Mouse (Mus musculus) G1E (cell line): ENCODE measurements around the gene Dhodh. TPM values are rescaled to one million over a fixed set of nuclear protein-coding genes. Genes with fewer than 3 reads are reported as not detected.
A peak's percentile ranks its signal among the peaks of the same experiment; 100 is the strongest.

Experiments
- ATAC-seq: 2 replicates; pipeline ENCODE4 v1.8.0; 2016; ENCODE audit warnings: mild to moderate bottlenecking; ENCODE audit not compliant: insufficient number of reproducible peaks, poor library complexity, low FRiP score, severe bottlenecking; ENCODE audit errors: extremely low read depth
- DNase-seq: peaks from one replicate; pipeline ENCODE4 v3.0.0; 2012; ENCODE audit warnings: low spot score
- H3K27me3 ChIP-seq: 2 replicates; pipeline ENCODE4 v1.6.1; 2012; ENCODE audit warnings: mild to moderate bottlenecking, low read length, inconsistent platforms; ENCODE audit not compliant: insufficient read depth
- H3K36me3 ChIP-seq: replicated peaks from 2 replicates; pipeline ENCODE3; 2012; ENCODE audit warnings: mild to moderate bottlenecking, inconsistent platforms
- H3K4me1 ChIP-seq: 2 replicates; pipeline ENCODE4 v1.6.1; 2012; ENCODE audit warnings: low read depth, low read length, inconsistent platforms, mixed read lengths; ENCODE audit not compliant: insufficient read depth
- H3K4me3 ChIP-seq: 2 replicates; pipeline ENCODE4 v1.5.1; 2012; ENCODE audit warnings: low read depth, mild to moderate bottlenecking, inconsistent platforms, low read length, moderate library complexity, mixed read lengths
- H3K9me3 ChIP-seq: replicated peaks from 2 replicates; pipeline ENCODE4 v1.6.1; 2012; ENCODE audit warnings: inconsistent platforms
- CTCF ChIP-seq: IDR thresholded peaks from 2 replicates; pipeline ENCODE4 v1.5.1; 2012; ENCODE audit warnings: low read depth, low read length, inconsistent platforms, mixed read lengths
- GATA1 ChIP-seq: IDR thresholded peaks from 2 replicates; pipeline ENCODE4 v1.6.1; 2012; ENCODE audit warnings: borderline replicate concordance, low read length, inconsistent platforms, mixed read lengths
- GATA2 ChIP-seq: IDR thresholded peaks from 2 replicates; pipeline ENCODE4 v1.6.1; 2012; ENCODE audit warnings: low read depth, low read length, inconsistent platforms, borderline replicate concordance
- POLR2AphosphoS5 ChIP-seq: IDR thresholded peaks from 2 replicates; pipeline ENCODE4 v1.6.1; 2012; ENCODE audit warnings: low read depth, low read length, inconsistent platforms; ENCODE audit not compliant: insufficient replicate concordance
- TAL1 ChIP-seq: conservative IDR thresholded peaks from 2 replicates; pipeline ENCODE4 v1.6.1; 2012; ENCODE audit warnings: low read depth, low read length, inconsistent platforms, mixed read lengths
- polyA plus RNA-seq: library from polyadenylated mRNA; stranded (reverse); fragments of >175 nt; gene quantifications from 2 replicates; pipeline ENCODE4 v1.2.3, GENCODE M21; 2012
- total RNA-seq, 2 experiments: library from RNA; stranded (forward) in 1 of 2; stranded (reverse) in 1 of 2; fragments of 200-1000 nt in 1 of 2; fragments of >200 nt in 1 of 2; fragmentation: Nextera tagmentation in 1 of 2; gene quantifications; 2 replicates each; pipeline ENCODE4 v1.2.3; 2014 to 2017

Gene Dhodh
- total and polyA plus RNA-seq, 3 experiments = 23.7 to 110 (median 24.6) TPM

- no peak for ATAC-seq
- TF ChIP-seq GATA2 (no peak), GATA1 (no peak), CTCF (no peak), POLR2AphosphoS5 (no peak), TAL1 (no peak)
- peaks cover 50% of the 10 kb centered on the region for H3K4me1 ChIP-seq
- H3K36me3 ChIP-seq = peaks cover 38% of the 10 kb centered on the region
- DNase-seq = no peak
- H3K27me3 ChIP-seq = no peaks in the 10 kb centered on the region
- no peaks in the 10 kb centered on the region for H3K9me3 ChIP-seq
- peak overlapping the region; percentile 75 for H3K4me3 ChIP-seq
Measured at GRCm38 (mm10) chr8:109609153-109609502, 655 bp upstream of the Dhodh start.

DNA sequence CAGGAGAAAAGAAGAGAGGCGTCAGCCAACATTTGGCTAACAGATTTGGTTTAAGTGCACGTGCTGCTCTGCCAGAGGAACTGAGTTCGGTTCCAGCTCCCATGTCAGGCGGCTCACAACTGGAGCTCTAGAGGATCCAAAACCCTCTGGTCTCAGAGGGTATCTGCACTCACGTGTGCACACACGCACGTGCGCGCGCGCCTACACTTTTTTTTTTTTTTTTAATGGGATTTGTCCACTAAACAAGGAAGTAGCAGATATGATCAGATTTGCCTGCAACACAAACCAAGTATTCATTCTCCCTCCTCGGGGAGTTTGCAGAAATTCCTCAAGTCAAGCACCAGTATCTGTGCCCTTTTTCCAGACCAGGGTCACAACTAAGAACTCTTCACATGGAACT, 823 bp downstream of the Dhodh start:
- Histone ChIP-seq H3K4me3 (peak overlapping the region; percentile 75), H3K27me3 (no peaks in the 10 kb centered on the region), H3K36me3 (peaks cover 49% of the 10 kb centered on the region), H3K4me1 (peaks cover 39% of the 10 kb centered on the region), H3K9me3 (no peaks in the 10 kb centered on the region)
- ATAC-seq (no peak), DNase-seq (no peak)
- no peak for TF ChIP-seq GATA2
- TF ChIP-seq TAL1 = no peak
- TF ChIP-seq GATA1 = no peak
- TF ChIP-seq POLR2AphosphoS5 = no peak
- no peak for TF ChIP-seq CTCF

DNA sequence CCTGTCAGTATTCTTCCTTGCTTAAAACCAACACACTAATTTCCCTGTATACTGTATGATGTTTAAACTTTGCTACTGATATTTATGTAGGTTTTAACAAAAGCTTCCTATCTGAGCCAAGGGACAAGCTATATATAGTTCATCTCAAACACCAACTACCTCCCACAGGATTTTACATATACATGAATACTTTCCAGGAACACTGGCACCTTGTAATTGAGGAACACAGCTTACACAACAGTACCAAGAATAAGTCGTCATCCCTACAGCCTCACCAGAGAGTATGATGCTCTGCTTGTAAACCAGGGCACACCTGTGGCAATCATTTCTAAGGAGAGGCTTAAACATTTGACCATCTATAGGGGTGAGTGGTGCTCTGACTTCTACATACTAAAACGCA, 1.7 kb downstream of the Dhodh start:
- peaks cover 39% of the 10 kb centered on the region for H3K4me1 ChIP-seq
- ATAC-seq = no peak

DNA sequence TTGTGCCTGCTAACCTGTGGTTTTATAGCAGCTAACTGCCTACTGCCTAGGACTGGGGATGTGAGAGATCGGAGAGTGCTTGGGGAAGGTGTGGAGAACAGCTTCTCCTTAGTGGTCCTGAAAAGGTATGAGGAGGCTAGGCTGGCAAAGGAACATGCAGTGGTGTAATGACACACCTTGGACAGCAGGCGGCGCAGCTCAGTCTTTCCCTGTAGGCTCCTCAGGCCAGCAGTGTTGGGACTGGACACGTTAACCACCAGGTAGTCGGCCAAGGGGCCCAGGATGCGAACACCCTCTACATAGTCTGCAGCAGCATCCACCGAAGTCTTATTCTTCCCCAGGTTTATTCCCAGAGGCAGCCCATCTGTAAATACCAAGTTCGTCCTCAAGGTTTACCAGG, 12.6 kb downstream of the Dhodh start:
- ATAC-seq = peak; percentile 55; the same call in 1 of the 2 replicates
- H3K9me3 ChIP-seq = no peaks in the 10 kb centered on the region
- TF ChIP-seq CTCF (peak; percentile 100), GATA1 (no peak), TAL1 (no peak), POLR2AphosphoS5 (no peak), GATA2 (no peak)
- peak; percentile 34 for DNase-seq
- H3K4me1 ChIP-seq = peaks cover 11% of the 10 kb centered on the region
- H3K27me3 ChIP-seq = no peaks in the 10 kb centered on the region
- H3K36me3 ChIP-seq = peaks cover 87% of the 10 kb centered on the region
- H3K4me3 ChIP-seq = no peak overlapping the region

More for the DNA sequence above, 1.7 kb downstream of the Dhodh start:
- Histone ChIP-seq H3K27me3 (no peaks in the 10 kb centered on the region), H3K4me3 (no peak overlapping the region), H3K9me3 (no peaks in the 10 kb centered on the region), H3K36me3 (peaks cover 58% of the 10 kb centered on the region)
- no peak for DNase-seq
- TF ChIP-seq GATA1 (no peak), CTCF (no peak), TAL1 (no peak)

DNA sequence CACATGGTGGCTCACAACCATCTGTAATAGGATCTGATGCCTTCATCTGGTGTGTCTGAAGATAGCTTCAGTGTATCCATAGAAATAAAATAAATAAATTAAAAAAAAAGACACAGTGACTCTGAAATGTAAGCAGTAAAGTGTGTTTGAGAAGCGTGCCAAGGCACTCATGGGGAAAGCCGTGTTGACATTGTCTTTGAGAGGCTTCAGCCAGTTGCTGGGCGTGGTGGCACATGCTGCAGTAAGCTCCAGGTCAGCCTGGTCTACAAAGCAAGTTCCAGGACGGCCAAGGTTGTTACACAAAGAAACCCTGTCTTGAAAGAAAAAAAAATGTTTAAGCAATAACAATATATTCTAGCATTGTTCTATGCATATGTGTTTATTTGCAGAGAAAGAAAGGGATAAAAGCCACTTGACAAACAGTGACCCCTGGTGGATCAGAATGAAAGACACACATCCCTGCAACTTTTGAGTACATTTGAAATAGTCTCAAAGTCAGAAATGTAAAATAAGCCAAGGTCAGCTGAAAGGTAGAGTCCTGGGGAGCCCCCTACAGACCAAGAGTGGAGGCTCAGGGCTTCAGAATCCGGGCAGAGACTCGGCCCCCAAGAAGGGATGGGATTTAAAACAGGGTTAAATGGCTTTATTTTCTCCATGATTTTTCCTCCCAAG, 15.2 kb downstream of the Dhodh start:
- DNase-seq (no peak), ATAC-seq (peak; percentile 31; the same call in 1 of the 2 replicates)
- TF ChIP-seq POLR2AphosphoS5 (no peak), CTCF (peak; percentile 27; the same call in 1 of the 2 replicates)
- no peak overlapping the region for H3K4me3 ChIP-seq
- H3K27me3 ChIP-seq = no peaks in the 10 kb centered on the region
- peaks cover 66% of the 10 kb centered on the region for H3K36me3 ChIP-seq
- no peaks in the 10 kb centered on the region for H3K9me3 ChIP-seq
- peaks cover 11% of the 10 kb centered on the region for H3K4me1 ChIP-seq

GRCm38 (mm10) chr8:109592164-109592563, 16.3 kb downstream of the Dhodh start:
- Histone ChIP-seq H3K9me3 (no peaks in the 10 kb centered on the region), H3K36me3 (peaks cover 62% of the 10 kb centered on the region), H3K4me1 (peaks cover 11% of the 10 kb centered on the region), H3K4me3 (no peak overlapping the region), H3K27me3 (no peaks in the 10 kb centered on the region; the same call in 1 of the 2 replicates)
- no peak for DNase-seq
- no peak for TF ChIP-seq GATA1
- TF ChIP-seq GATA2 = no peak
- ATAC-seq = no peak

- H3K4me1 ChIP-seq = peaks cover 11% of the 10 kb centered on the region
- no peaks in the 10 kb centered on the region for H3K9me3 ChIP-seq
- DNase-seq (no peak), ATAC-seq (no peak)
- TF ChIP-seq CTCF (no peak), GATA1 (no peak), GATA2 (no peak), TAL1 (no peak), POLR2AphosphoS5 (no peak)
- H3K4me3 ChIP-seq = no peak overlapping the region
- H3K36me3 ChIP-seq = peaks cover 54% of the 10 kb centered on the region
- no peaks in the 10 kb centered on the region; the same call in 1 of the 2 replicates for H3K27me3 ChIP-seq
Measured at GRCm38 (mm10) chr8:109591367-109591766, 17.1 kb downstream of the Dhodh start.
